Mouse (Mus musculus): Measurements from ENCODE around the gene Glis3. TPM values are rescaled to one million over a fixed set of nuclear protein-coding genes. Genes with fewer than 3 reads are reported as not detected.

Glis3 gene
- polyA plus RNA-seq, 1 experiment from 2014 or later: 3.4 TPM

GRCm38 (mm10) chr19:28557559-28558328 is 122.1 kb downstream of the Glis3 start:
- DNase-seq (ENCODE audit: low spot score) (no peak), ATAC-seq (replicated peaks; ENCODE audit: low FRiP score) (no peak)
- H3K9ac ChIP-seq (ENCODE audit: low read length): no peak overlapping the region
- H3K27me3 ChIP-seq (ENCODE audit: control insufficient read depth, insufficient read depth, low read length): no peaks in the 10 kb centered on the region
- H3K4me3 ChIP-seq (ENCODE audit: low read depth, low read length): no peak overlapping the region
- no peaks in the 10 kb centered on the region for H3K9me3 ChIP-seq (ENCODE audit: control insufficient read depth, low read length)
- H3K36me3 ChIP-seq (ENCODE audit: control insufficient read depth, insufficient read depth, low read length): no peaks in the 10 kb centered on the region
- H3K4me2 ChIP-seq (ENCODE audit: low read depth, low read length, severe bottlenecking): no peak overlapping the region
- no peak overlapping the region for H3K27ac ChIP-seq (ENCODE audit: low read depth, low read length)
- WGBS: 51% methylated on average over 5 of the region's 5 CpGs
- H3K4me1 ChIP-seq (replicated peaks; ENCODE audit: control insufficient read depth, insufficient read depth, low read length): peaks cover 5% of the 10 kb centered on the region

GRCm38 (mm10) chr19:28555181-28555929 is 124.5 kb downstream of the Glis3 start:
- WGBS: 80% methylated on average over 6 of the region's 6 CpGs
- no peak overlapping the region for H3K4me2 ChIP-seq (ENCODE audit: low read depth, low read length, severe bottlenecking)
- no peak for ATAC-seq (replicated peaks; ENCODE audit: low FRiP score)

GRCm38 (mm10) chr19:28550611-28551010 is 129.3 kb downstream of the Glis3 start:
- Histone ChIP-seq H3K4me2 (ENCODE audit: low read depth, low read length, severe bottlenecking) (no peak overlapping the region), H3K4me1 (replicated peaks; ENCODE audit: control insufficient read depth, insufficient read depth, low read length) (no peaks in the 10 kb centered on the region), H3K36me3 (ENCODE audit: control insufficient read depth, insufficient read depth, low read length) (no peaks in the 10 kb centered on the region), H3K9ac (ENCODE audit: low read length) (no peak overlapping the region), H3K4me3 (ENCODE audit: low read depth, low read length) (no peak overlapping the region), H3K9me3 (ENCODE audit: control insufficient read depth, low read length) (no peaks in the 10 kb centered on the region; the same call in 1 of the 2 replicates), H3K27me3 (ENCODE audit: control insufficient read depth, insufficient read depth, low read length) (no peaks in the 10 kb centered on the region), H3K27ac (ENCODE audit: low read depth, low read length) (no peak overlapping the region)
- ATAC-seq (replicated peaks; ENCODE audit: low FRiP score) (no peak), DNase-seq (ENCODE audit: low spot score) (no peak)
- WGBS: 85% methylated on average over 8 of the region's 8 CpGs

More at GRCm38 (mm10) chr19:28555181-28555929, 124.5 kb downstream of the Glis3 start:
- Histone ChIP-seq H3K27ac (ENCODE audit: low read depth, low read length) (no peak overlapping the region), H3K27me3 (ENCODE audit: control insufficient read depth, insufficient read depth, low read length) (no peaks in the 10 kb centered on the region), H3K4me1 (replicated peaks; ENCODE audit: control insufficient read depth, insufficient read depth, low read length) (no peaks in the 10 kb centered on the region), H3K9me3 (ENCODE audit: control insufficient read depth, low read length) (no peaks in the 10 kb centered on the region), H3K36me3 (ENCODE audit: control insufficient read depth, insufficient read depth, low read length) (no peaks in the 10 kb centered on the region), H3K4me3 (ENCODE audit: low read depth, low read length) (no peak overlapping the region), H3K9ac (ENCODE audit: low read length) (no peak overlapping the region)
- no peak for DNase-seq (ENCODE audit: low spot score)

GRCm38 (mm10) chr19:28546933-28547332 is 132.9 kb downstream of the Glis3 start:
- H3K4me3 ChIP-seq (ENCODE audit: low read depth, low read length): no peak overlapping the region
- no peak overlapping the region for H3K4me2 ChIP-seq (ENCODE audit: low read depth, low read length, severe bottlenecking)
- DNase-seq (ENCODE audit: low spot score) (no peak), ATAC-seq (replicated peaks; ENCODE audit: low FRiP score) (no peak)
- no peaks in the 10 kb centered on the region for H3K36me3 ChIP-seq (ENCODE audit: control insufficient read depth, insufficient read depth, low read length)
- H3K9me3 ChIP-seq (ENCODE audit: control insufficient read depth, low read length): no peaks in the 10 kb centered on the region; the same call in 1 of the 2 replicates
- H3K27me3 ChIP-seq (ENCODE audit: control insufficient read depth, insufficient read depth, low read length): no peaks in the 10 kb centered on the region
- H3K4me1 ChIP-seq (replicated peaks; ENCODE audit: control insufficient read depth, insufficient read depth, low read length): no peaks in the 10 kb centered on the region
- H3K9ac ChIP-seq (ENCODE audit: low read length): no peak overlapping the region
- H3K27ac ChIP-seq (ENCODE audit: low read depth, low read length): no peak overlapping the region
- WGBS: 97% methylated on average over 3 of the region's 3 CpGs

GRCm38 (mm10) chr19:28545493-28545892 is 134.4 kb downstream of the Glis3 start:
- H3K27me3 ChIP-seq (ENCODE audit: control insufficient read depth, insufficient read depth, low read length): no peaks in the 10 kb centered on the region
- WGBS: 70% methylated on average over 1 of the region's 1 CpGs
- H3K9ac ChIP-seq (ENCODE audit: low read length): no peak overlapping the region
- no peaks in the 10 kb centered on the region for H3K4me1 ChIP-seq (replicated peaks; ENCODE audit: control insufficient read depth, insufficient read depth, low read length)
- no peaks in the 10 kb centered on the region for H3K36me3 ChIP-seq (ENCODE audit: control insufficient read depth, insufficient read depth, low read length)
- ATAC-seq (replicated peaks; ENCODE audit: low FRiP score): no peak
- H3K9me3 ChIP-seq (ENCODE audit: control insufficient read depth, low read length): no peaks in the 10 kb centered on the region; the same call in 1 of the 2 replicates
- no peak overlapping the region for H3K4me2 ChIP-seq (ENCODE audit: low read depth, low read length, severe bottlenecking)
- DNase-seq (ENCODE audit: low spot score): no peak
- no peak overlapping the region for H3K27ac ChIP-seq (ENCODE audit: low read depth, low read length)
- no peak overlapping the region for H3K4me3 ChIP-seq (ENCODE audit: low read depth, low read length)

- Histone ChIP-seq H3K36me3 (ENCODE audit: control insufficient read depth, insufficient read depth, low read length) (no peaks in the 10 kb centered on the region), H3K4me2 (ENCODE audit: low read depth, low read length, severe bottlenecking) (no peak overlapping the region), H3K9ac (ENCODE audit: low read length) (no peak overlapping the region), H3K27me3 (ENCODE audit: control insufficient read depth, insufficient read depth, low read length) (no peaks in the 10 kb centered on the region), H3K27ac (ENCODE audit: low read depth, low read length) (no peak overlapping the region), H3K9me3 (ENCODE audit: control insufficient read depth, low read length) (no peaks in the 10 kb centered on the region), H3K4me3 (ENCODE audit: low read depth, low read length) (no peak overlapping the region), H3K4me1 (replicated peaks; ENCODE audit: control insufficient read depth, insufficient read depth, low read length) (no peaks in the 10 kb centered on the region)
- ATAC-seq (replicated peaks; ENCODE audit: low FRiP score) (no peak), DNase-seq (ENCODE audit: low spot score) (no peak)
- WGBS: 58% methylated on average over 9 of the region's 9 CpGs
These were observed 141.1 kb downstream of the Glis3 start for GRCm38 (mm10) chr19:28538813-28539212.

GRCm38 (mm10) chr19:28534964-28535363 is 144.9 kb downstream of the Glis3 start:
- 79% methylated on average over 12 of the region's 12 CpGs for WGBS
- H3K9me3 ChIP-seq (ENCODE audit: control insufficient read depth, low read length): no peaks in the 10 kb centered on the region
- H3K9ac ChIP-seq (ENCODE audit: low read length): no peak overlapping the region
- no peaks in the 10 kb centered on the region for H3K27me3 ChIP-seq (ENCODE audit: control insufficient read depth, insufficient read depth, low read length)
- H3K4me1 ChIP-seq (replicated peaks; ENCODE audit: control insufficient read depth, insufficient read depth, low read length): no peaks in the 10 kb centered on the region
- H3K4me3 ChIP-seq (ENCODE audit: low read depth, low read length): no peak overlapping the region
- H3K27ac ChIP-seq (ENCODE audit: low read depth, low read length): no peak overlapping the region
- no peaks in the 10 kb centered on the region for H3K36me3 ChIP-seq (ENCODE audit: control insufficient read depth, insufficient read depth, low read length)
- no peak for ATAC-seq (replicated peaks; ENCODE audit: low FRiP score)
- H3K4me2 ChIP-seq (ENCODE audit: low read depth, low read length, severe bottlenecking): no peak overlapping the region
- no peak for DNase-seq (ENCODE audit: low spot score)

GRCm38 (mm10) chr19:28533576-28533975 is 146.3 kb downstream of the Glis3 start:
- ATAC-seq (replicated peaks; ENCODE audit: low FRiP score): no peak
- WGBS: 74% methylated on average over 3 of the region's 3 CpGs
- DNase-seq (ENCODE audit: low spot score): no peak

More at GRCm38 (mm10) chr19:28533576-28533975, 146.3 kb downstream of the Glis3 start:
- no peaks in the 10 kb centered on the region for H3K36me3 ChIP-seq (ENCODE audit: control insufficient read depth, insufficient read depth, low read length)
- H3K27ac ChIP-seq (ENCODE audit: low read depth, low read length): no peak overlapping the region
- H3K27me3 ChIP-seq (ENCODE audit: control insufficient read depth, insufficient read depth, low read length): no peaks in the 10 kb centered on the region
- H3K4me3 ChIP-seq (ENCODE audit: low read depth, low read length): no peak overlapping the region
- H3K9ac ChIP-seq (ENCODE audit: low read length): no peak overlapping the region
- no peak overlapping the region for H3K4me2 ChIP-seq (ENCODE audit: low read depth, low read length, severe bottlenecking)
- no peaks in the 10 kb centered on the region for H3K4me1 ChIP-seq (replicated peaks; ENCODE audit: control insufficient read depth, insufficient read depth, low read length)
- no peaks in the 10 kb centered on the region for H3K9me3 ChIP-seq (ENCODE audit: control insufficient read depth, low read length)

Data from forebrain, embryonic 11.5 days (tissue).